Mouse (Mus musculus) cerebellum, postnatal 25 days (tissue): ENCODE results near the gene Rnf150.

Experiments used
- DNase-seq, 2 experiments: peaks; one replicate each; pipeline ENCODE4 v3.0.0; 2021; ENCODE audit warnings: mixed read lengths in 2 of 2

Gene Rnf150

DNA sequence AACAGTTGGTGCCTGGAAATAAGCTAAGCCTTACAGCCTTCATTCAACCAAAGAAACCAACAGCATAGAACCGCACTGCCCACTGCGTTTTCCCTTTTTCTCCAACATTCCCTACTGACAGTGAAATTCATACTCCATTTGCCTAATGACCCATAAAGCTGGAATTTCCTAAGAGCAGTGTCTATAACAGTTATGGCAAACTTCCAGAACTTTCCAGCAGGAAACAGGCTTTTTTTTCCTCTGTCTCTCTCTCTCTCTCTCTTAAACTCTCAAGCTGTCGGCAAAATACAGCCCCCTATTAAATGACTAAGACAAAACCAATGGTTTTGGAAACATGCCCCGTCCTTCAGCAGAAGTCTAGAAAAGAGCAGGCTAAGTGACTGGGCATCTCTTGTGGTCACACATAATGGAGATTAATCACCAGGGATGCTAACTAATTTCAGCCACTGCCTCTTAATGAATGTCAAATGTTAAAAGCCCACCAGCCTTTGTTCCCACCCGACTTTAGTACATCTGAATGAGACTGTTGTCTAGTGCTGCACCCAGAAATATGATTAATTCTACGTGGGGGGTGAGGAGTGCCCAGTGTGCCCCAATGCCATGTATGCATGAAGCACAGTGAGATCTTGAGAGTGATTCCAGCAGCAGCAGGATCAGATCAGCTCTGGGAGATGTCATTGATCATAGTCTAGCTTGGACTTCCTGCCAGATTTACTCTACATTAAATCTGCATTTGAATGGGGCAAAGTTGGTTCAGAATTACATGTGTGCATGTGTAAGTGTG, 80.3 kb downstream of the Rnf150 start:
- no peak for DNase-seq

GRCm38 (mm10) chr8:82945867-82946266, 82.7 kb downstream of the Rnf150 start:
- no peak for DNase-seq

DNA sequence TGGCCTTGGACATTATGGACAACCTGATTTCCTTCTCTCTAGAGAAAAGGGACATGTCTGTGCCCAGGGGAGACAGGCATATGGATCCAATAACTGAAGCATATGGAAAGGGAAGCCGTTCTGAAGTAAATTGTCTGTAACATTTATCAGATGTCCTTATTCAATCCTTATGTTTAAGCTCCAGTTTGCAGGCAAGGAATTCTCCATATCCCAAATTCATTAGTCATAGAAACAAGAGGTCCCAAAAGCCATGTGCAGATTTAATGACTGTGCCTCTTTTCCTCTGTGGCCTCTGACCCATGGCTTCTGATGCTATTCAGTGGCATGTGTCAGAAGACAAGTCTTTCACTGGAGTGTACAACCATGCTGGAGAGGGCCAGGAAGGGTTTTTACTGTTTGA, 83.5 kb downstream of the Rnf150 start:
- no peak for DNase-seq

GRCm38 (mm10) chr8:82955162-82955754, 92.1 kb downstream of the Rnf150 start:
- peak; percentile 55 to 67 for DNase-seq

- DNase-seq = no peak
Measured at GRCm38 (mm10) chr8:82959491-82959890, 96.3 kb downstream of the Rnf150 start.

DNA sequence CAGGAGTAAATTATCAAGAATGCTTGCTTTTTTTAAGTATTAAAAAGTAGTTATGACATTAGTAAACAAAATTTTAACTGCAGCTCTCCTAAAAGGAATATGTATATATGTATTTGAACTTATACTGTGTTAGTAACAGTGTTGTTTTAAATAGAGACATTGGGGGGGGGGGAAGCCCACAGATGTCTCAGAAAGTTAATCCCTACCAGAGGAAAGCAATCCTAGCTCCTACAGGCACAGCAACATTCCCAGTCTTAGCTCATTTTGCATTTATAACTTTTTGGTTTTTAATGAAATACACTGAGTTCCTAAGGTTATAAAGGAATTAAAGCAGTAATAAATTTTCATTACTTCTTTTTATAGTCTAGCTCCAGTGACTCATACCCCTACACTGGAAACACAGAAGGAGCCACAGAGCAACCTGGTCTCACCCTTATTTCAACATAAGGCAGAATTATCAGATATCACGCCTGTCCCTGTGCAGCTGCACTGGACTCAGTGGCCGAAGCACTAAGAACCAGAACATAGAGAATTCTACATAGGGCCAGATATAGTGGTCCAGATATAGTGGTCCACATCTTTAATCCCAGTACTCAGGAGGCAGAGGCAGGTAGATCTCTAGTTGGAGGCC, 96.9 kb downstream of the Rnf150 start:
- no peak for DNase-seq

- no peak for DNase-seq
Measured at GRCm38 (mm10) chr8:82964537-82964936, 101.4 kb downstream of the Rnf150 start.

DNA sequence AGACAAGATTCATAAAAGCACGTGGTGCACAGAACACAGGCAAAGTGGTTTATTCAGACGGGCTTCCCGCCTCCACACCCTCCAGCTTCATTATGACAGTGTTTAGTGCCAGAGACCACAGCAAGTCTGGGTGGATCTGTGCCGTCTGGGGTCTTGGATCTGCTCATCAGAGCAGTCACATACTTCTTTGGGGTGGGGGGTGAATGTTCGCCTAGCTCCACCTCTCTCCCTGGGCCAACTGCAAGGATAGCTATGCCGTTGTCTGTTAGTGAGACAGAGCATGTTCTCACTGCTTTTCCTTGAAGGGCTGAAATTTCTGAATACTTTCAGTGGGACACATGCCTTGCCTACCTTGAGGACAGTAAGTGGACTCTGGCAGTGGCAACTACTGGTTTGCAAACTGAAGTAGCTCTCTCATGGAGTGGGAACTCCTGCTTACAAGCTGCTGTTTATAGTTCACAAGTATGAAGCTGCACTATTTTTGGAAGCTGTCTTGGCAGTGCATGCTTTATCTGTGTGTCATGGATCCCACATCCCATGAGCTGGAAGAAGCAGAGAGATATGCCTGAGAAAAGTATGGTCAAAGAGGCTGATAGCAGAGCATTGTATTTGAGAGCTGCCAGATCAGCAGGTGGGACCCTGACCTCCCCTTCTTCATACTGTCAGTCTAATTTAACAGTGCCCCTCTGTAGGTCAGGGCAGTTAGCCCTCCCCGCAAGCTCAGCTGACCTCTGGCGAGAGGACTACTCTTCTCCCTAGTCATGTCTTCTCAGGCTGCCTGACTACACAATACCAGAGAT, 104.9 kb downstream of the Rnf150 start:
- DNase-seq = no peak

DNA sequence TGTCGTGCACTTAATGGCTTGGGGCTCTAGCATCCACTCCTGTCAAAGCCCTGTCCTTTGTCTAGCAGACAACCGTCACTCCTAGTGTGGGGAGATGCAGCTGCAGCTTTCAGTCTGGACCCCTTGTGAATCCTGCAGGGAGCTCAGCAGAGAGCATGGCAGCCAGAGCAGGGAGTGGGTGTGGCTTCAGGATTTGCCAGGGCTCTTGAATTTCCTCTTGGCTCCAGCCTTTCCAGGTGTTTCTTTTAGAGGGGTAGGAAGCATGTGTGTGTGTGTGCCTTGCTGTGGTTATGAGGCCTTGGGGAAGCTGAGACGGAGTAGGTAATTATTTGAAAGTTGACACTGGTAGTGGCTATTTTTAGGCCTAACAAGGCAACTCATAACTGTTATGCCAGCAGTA, 106.8 kb downstream of the Rnf150 start:
- DNase-seq = no peak

- no peak for DNase-seq
Measured at GRCm38 (mm10) chr8:82972812-82973211, 109.7 kb downstream of the Rnf150 start.

- no peak for DNase-seq
Measured at GRCm38 (mm10) chr8:82973331-82973730, 110.2 kb downstream of the Rnf150 start.

- DNase-seq = no peak
Measured at GRCm38 (mm10) chr8:82981244-82981855, 118.2 kb downstream of the Rnf150 start.

DNA sequence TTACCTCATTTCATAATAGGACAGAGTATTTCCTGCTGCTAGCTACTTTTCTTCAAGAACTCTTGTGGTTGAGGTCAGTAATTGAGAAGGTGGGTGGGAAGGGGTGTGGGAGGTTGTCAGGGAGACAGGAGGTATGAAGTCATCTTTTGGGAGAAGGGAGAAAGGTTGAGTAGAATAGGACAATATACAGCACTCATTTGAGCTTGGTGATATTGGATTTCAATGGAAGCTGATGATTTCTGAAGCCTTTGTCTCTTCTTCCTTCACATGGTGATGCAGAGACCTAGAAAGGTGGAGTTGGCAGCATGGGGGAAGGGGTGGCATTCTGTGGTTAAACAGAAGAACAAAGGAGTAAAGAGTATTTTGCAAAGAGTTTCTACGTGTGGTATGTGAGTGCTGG, 119.7 kb downstream of the Rnf150 start:
- no peak for DNase-seq

GRCm38 (mm10) chr8:82983301-82983700, 120.1 kb downstream of the Rnf150 start:
- no peak for DNase-seq

- DNase-seq = no peak
Measured at GRCm38 (mm10) chr8:82992093-82992492, 128.9 kb downstream of the Rnf150 start.

DNA sequence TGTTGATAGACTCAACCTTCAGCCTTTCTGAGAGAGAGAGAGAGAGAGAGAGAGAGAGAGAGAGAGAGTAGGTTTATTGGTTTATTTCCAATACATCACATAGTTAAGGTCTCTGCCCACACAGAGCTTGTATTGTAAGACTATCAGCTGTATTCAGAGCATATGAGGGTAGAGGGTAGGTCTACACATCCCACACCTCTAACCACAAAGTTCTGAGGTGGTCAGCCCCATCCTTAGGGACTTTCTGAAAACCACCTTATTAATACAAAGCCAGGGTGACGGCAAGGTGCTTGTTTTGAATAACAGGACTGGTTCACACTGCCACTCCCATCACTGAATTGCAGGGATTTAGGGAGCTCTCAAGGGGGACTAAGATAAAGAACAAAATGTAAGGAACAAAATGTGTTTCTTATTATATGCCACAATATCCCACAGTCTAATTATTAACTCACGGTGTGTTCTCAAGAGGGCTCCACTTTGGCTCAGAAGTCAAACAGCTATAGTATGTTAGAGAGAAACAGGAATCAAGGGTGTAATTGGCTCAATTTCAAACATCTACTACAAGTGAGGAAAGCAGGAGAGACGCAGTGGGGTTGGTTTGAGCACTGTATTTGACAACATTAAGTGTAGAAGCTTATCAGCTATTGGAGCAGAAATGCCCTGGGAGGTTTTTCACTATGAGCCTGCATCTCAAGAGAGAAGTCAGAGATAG, 132.7 kb downstream of the Rnf150 start:
- DNase-seq = no peak

- no peak for DNase-seq
Measured at GRCm38 (mm10) chr8:82996843-82997242, 133.7 kb downstream of the Rnf150 start.

GRCm38 (mm10) chr8:82998778-82999177, 135.6 kb downstream of the Rnf150 start:
- no peak for DNase-seq

GRCm38 (mm10) chr8:83003187-83003586, 140.0 kb downstream of the Rnf150 start:
- DNase-seq = no peak

GRCm38 (mm10) chr8:83009481-83009880, 146.3 kb downstream of the Rnf150 start:
- DNase-seq = no peak

GRCm38 (mm10) chr8:83011286-83011685, 148.1 kb downstream of the Rnf150 start:
- no peak for DNase-seq

GRCm38 (mm10) chr8:83011758-83012157, 148.6 kb downstream of the Rnf150 start:
- DNase-seq = no peak
